Mouse (Mus musculus): Measurements from ENCODE around the gene Rpe. TPM values are rescaled to one million over a fixed set of nuclear protein-coding genes. Genes with fewer than 3 reads are reported as not detected.

Gene Rpe
- polyA plus RNA-seq (2012; rRNA removed), result 25.1 and 26.9 TPM in 2 replicates
- 45.6 and 46.2 TPM in 2 replicates for polyA plus RNA-seq (2014; fragmentation: Nextera tagmentation; extraction: Ambion mirVana)

- H3K9ac ChIP-seq (ENCODE audit: low read depth, low read length, severe bottlenecking), result peak within 1 kb of the TSS; percentile 87
- no peaks in the 10 kb centered on the region for H3K9me3 ChIP-seq (ENCODE audit: control insufficient read depth, low read length)
- DNase-seq (ENCODE audit: low spot score) (peak; percentile 96), ATAC-seq (ENCODE audit: low FRiP score, low read depth) (peak; percentile 99)
- peak; percentile 68; the same call in 1 of the 2 replicates for TF ChIP-seq POLR2A (IDR thresholded peaks at IDR 0.05; ENCODE audit: borderline replicate concordance, extremely low read depth, insufficient read depth, insufficient read length)
- no peaks in the 10 kb centered on the region for H3K36me3 ChIP-seq (ENCODE audit: control insufficient read depth, insufficient read depth, low read length)
- peak within 1 kb of the TSS; percentile 61 for H3K27ac ChIP-seq (replicated peaks; ENCODE audit: low read depth, low read length)
- H3K4me1 ChIP-seq (ENCODE audit: control insufficient read depth, insufficient read depth, low read length), result peaks cover 5% of the 10 kb centered on the region
- H3K27me3 ChIP-seq (ENCODE audit: control insufficient read depth, insufficient read depth, low read length), result no peaks in the 10 kb centered on the region
- peak within 1 kb of the TSS; percentile 81 for H3K4me3 ChIP-seq (replicated peaks; ENCODE audit: low read length)
- under 1% methylated on average over 61 of the region's 73 CpGs for WGBS
- peak within 1 kb of the TSS; percentile 52 for H3K4me2 ChIP-seq (replicated peaks; ENCODE audit: low read depth, low read length, severe bottlenecking)
Observed at GRCm38 (mm10) chr1:66700693-66701575, at the start of gene Rpe. Gene Rpe (plus strand): TSS chr1:66700831.

GRCm38 (mm10) chr1:66655119-66655746, 45.4 kb upstream of the Rpe start:
- H3K4me3 ChIP-seq (replicated peaks; ENCODE audit: low read length), result no peak overlapping the region
- H3K9me3 ChIP-seq (ENCODE audit: control insufficient read depth, low read length), result no peaks in the 10 kb centered on the region
- peak; percentile 11 for DNase-seq (ENCODE audit: low spot score)
- H3K4me1 ChIP-seq (ENCODE audit: control insufficient read depth, insufficient read depth, low read length), result no peaks in the 10 kb centered on the region
- H3K27me3 ChIP-seq (ENCODE audit: control insufficient read depth, insufficient read depth, low read length), result no peaks in the 10 kb centered on the region
- TF ChIP-seq POLR2A (IDR thresholded peaks at IDR 0.05; ENCODE audit: borderline replicate concordance, extremely low read depth, insufficient read depth, insufficient read length), result no peak
- no peak overlapping the region for H3K9ac ChIP-seq (ENCODE audit: low read depth, low read length, severe bottlenecking)
- H3K27ac ChIP-seq (replicated peaks; ENCODE audit: low read depth, low read length), result no peak overlapping the region
- H3K4me2 ChIP-seq (replicated peaks; ENCODE audit: low read depth, low read length, severe bottlenecking), result no peak overlapping the region
- ATAC-seq (ENCODE audit: low FRiP score, low read depth), result no peak
- 70% methylated on average over 4 of the region's 4 CpGs for WGBS
- no peaks in the 10 kb centered on the region for H3K36me3 ChIP-seq (ENCODE audit: control insufficient read depth, insufficient read depth, low read length)

GRCm38 (mm10) chr1:66655747-66656119, 44.9 kb upstream of the Rpe start:
- no peak for ATAC-seq (ENCODE audit: low FRiP score, low read depth)
- H3K9ac ChIP-seq (ENCODE audit: low read depth, low read length, severe bottlenecking), result no peak overlapping the region
- H3K4me3 ChIP-seq (replicated peaks; ENCODE audit: low read length), result no peak overlapping the region
- H3K36me3 ChIP-seq (ENCODE audit: control insufficient read depth, insufficient read depth, low read length), result no peaks in the 10 kb centered on the region
- no peaks in the 10 kb centered on the region for H3K9me3 ChIP-seq (ENCODE audit: control insufficient read depth, low read length)
- no peaks in the 10 kb centered on the region for H3K27me3 ChIP-seq (ENCODE audit: control insufficient read depth, insufficient read depth, low read length)
- TF ChIP-seq POLR2A (IDR thresholded peaks at IDR 0.05; ENCODE audit: borderline replicate concordance, extremely low read depth, insufficient read depth, insufficient read length), result no peak
- DNase-seq (ENCODE audit: low spot score), result peak; percentile 48
- no peaks in the 10 kb centered on the region for H3K4me1 ChIP-seq (ENCODE audit: control insufficient read depth, insufficient read depth, low read length)
- no peak overlapping the region for H3K27ac ChIP-seq (replicated peaks; ENCODE audit: low read depth, low read length)
- no peak overlapping the region for H3K4me2 ChIP-seq (replicated peaks; ENCODE audit: low read depth, low read length, severe bottlenecking)

GRCm38 (mm10) chr1:66671475-66671874, 29.2 kb upstream of the Rpe start:
- Histone ChIP-seq H3K4me3 (replicated peaks; ENCODE audit: low read length) (no peak overlapping the region), H3K36me3 (ENCODE audit: control insufficient read depth, insufficient read depth, low read length) (no peaks in the 10 kb centered on the region), H3K4me2 (replicated peaks; ENCODE audit: low read depth, low read length, severe bottlenecking) (no peak overlapping the region), H3K9ac (ENCODE audit: low read depth, low read length, severe bottlenecking) (no peak overlapping the region), H3K9me3 (ENCODE audit: control insufficient read depth, low read length) (no peaks in the 10 kb centered on the region), H3K27me3 (ENCODE audit: control insufficient read depth, insufficient read depth, low read length) (no peaks in the 10 kb centered on the region), H3K27ac (replicated peaks; ENCODE audit: low read depth, low read length) (no peak overlapping the region), H3K4me1 (ENCODE audit: control insufficient read depth, insufficient read depth, low read length) (no peaks in the 10 kb centered on the region)
- 73% methylated on average over 7 of the region's 7 CpGs for WGBS
- no peak for DNase-seq (ENCODE audit: low spot score)
- no peak for TF ChIP-seq POLR2A (IDR thresholded peaks at IDR 0.05; ENCODE audit: borderline replicate concordance, extremely low read depth, insufficient read depth, insufficient read length)
- no peak for ATAC-seq (ENCODE audit: low FRiP score, low read depth)

- no peaks in the 10 kb centered on the region for H3K9me3 ChIP-seq (ENCODE audit: control insufficient read depth, low read length)
- H3K4me2 ChIP-seq (replicated peaks; ENCODE audit: low read depth, low read length, severe bottlenecking), result no peak overlapping the region
- 81% methylated on average over 7 of the region's 7 CpGs for WGBS
- no peaks in the 10 kb centered on the region for H3K27me3 ChIP-seq (ENCODE audit: control insufficient read depth, insufficient read depth, low read length)
- ATAC-seq (ENCODE audit: low FRiP score, low read depth), result no peak
- no peak overlapping the region for H3K4me3 ChIP-seq (replicated peaks; ENCODE audit: low read length)
- no peak for TF ChIP-seq POLR2A (IDR thresholded peaks at IDR 0.05; ENCODE audit: borderline replicate concordance, extremely low read depth, insufficient read depth, insufficient read length)
- H3K27ac ChIP-seq (replicated peaks; ENCODE audit: low read depth, low read length), result no peak overlapping the region
- H3K36me3 ChIP-seq (ENCODE audit: control insufficient read depth, insufficient read depth, low read length), result no peaks in the 10 kb centered on the region
- H3K4me1 ChIP-seq (ENCODE audit: control insufficient read depth, insufficient read depth, low read length), result no peaks in the 10 kb centered on the region
- H3K9ac ChIP-seq (ENCODE audit: low read depth, low read length, severe bottlenecking), result no peak overlapping the region
- DNase-seq (ENCODE audit: low spot score), result no peak
Observed at GRCm38 (mm10) chr1:66672812-66673211, 27.8 kb upstream of the Rpe start.

Data from limb, embryonic 14.5 days (tissue).